Mouse (Mus musculus): ENCODE data around the gene Ankrd23.

GRCm38 (mm10) chr1:36550075-36550863, 13.6 kb upstream of the Ankrd23 start:
- no peak for TF ChIP-seq CTCF (IDR thresholded peaks at IDR 0.05; ENCODE audit: low read depth)
- TF ChIP-seq EP300 (IDR thresholded peaks at IDR 0.05; ENCODE audit: low read depth): no peak
